ENCODE assay signal across 8 mouse cellular contexts in the genomic region with DNA sequence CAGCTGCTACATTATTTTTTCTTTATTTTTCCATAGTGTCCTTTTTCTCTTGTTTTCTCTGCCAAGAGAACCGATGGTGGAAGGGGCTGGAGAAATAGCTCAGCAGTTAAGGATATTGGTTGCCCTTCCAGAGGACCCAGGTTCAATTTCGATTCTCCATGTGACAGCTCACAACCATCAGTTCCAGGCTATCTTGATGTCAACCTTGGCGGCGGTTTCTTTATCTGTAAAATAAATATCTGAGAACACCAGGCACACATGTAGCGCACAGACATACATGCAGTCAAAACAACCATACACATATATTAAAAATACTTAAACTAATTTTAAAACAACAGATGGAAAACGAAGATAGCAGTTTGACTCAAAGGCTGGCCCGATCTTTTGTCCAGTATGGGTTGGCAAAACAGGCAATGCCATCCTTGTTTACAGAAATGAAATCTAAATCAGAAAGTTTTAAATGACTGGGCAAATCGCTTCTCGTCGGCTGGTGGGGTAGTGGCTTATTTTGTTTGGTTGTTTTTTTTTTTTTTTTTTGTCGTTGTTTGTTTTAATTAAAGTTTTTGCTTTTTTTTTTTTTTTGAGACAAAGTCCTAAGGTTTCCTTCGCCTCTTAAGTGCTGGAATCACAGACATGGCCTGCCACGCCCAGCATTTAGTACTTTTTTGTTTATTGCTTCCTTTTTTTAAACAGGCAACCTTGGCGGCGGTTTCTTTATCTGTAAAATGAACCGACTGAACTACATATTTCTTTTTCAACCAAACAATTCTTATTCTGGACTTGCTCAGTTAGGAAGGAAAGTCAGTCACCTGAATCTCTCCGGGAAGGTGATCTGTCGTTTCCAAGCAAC. TPM values are rescaled to one million over a fixed set of nuclear protein-coding genes. Genes with fewer than 3 reads are reported as not detected.
DNase-seq lines count a peak whose midpoint lies in the region; ATAC-seq and TF ChIP-seq lines count a peak whose summit lies in the region.

No protein-coding gene starts in this region.

- TF ChIP-seq CTCF in liver, adult 2 months (IDR thresholded peaks at IDR 0.05; ENCODE audit: low read depth, low read length), result no peak

- WGBS in liver, adult 2 months, result 45% methylated on average over 18 of the region's 18 CpGs
- WGBS in embryonic facial prominence, embryonic 15.5 days, result 38% methylated on average over 18 of the region's 18 CpGs
- WGBS in limb, embryonic 11.5 days, result 48% methylated on average over 18 of the region's 18 CpGs
- 46% methylated on average over 18 of the region's 18 CpGs for WGBS in neural tube, embryonic 14.5 days

- H3K27ac ChIP-seq in liver, adult 2 months (replicated peaks; ENCODE audit: insufficient read depth, low read depth, low read length), result no peak overlapping the region
- peak overlapping the region; percentile 92 for H3K27ac ChIP-seq in embryonic facial prominence, embryonic 15.5 days (replicated peaks)
- no peak overlapping the region for H3K27ac ChIP-seq in limb, embryonic 11.5 days (replicated peaks; ENCODE audit: low read depth, low read length)
- H3K27ac ChIP-seq in neural tube, embryonic 14.5 days (ENCODE audit: low read depth, low read length), result no peak overlapping the region

- ATAC-seq in embryonic facial prominence, embryonic 15.5 days (ENCODE audit: insufficient number of reproducible peaks, low FRiP score, low TSS enrichment, low read depth), result no peak
- ATAC-seq in limb, embryonic 11.5 days (ENCODE audit: insufficient number of reproducible peaks, low FRiP score, low TSS enrichment, low read depth), result no peak
- no peak for ATAC-seq in neural tube, embryonic 14.5 days (ENCODE audit: low read depth)

- H3K79me2 ChIP-seq in liver, adult 2 months (ENCODE audit: control insufficient read depth, insufficient read depth, low read length), result peaks cover 3% of the 10 kb centered on the region

- peak overlapping the region; percentile 67 for H3K4me3 ChIP-seq in liver, adult 2 months (ENCODE audit: insufficient read depth, low read depth, low read length)
- peak overlapping the region; percentile 70 for H3K4me3 ChIP-seq in embryonic facial prominence, embryonic 15.5 days (replicated peaks)
- H3K4me3 ChIP-seq in limb, embryonic 11.5 days (ENCODE audit: low read depth, low read length), result peak overlapping the region; percentile 95
- H3K4me3 ChIP-seq in neural tube, embryonic 14.5 days (ENCODE audit: low read depth, low read length), result peak overlapping the region; percentile 72

- H3K9me3 ChIP-seq in embryonic facial prominence, embryonic 15.5 days (replicated peaks), result no peaks in the 10 kb centered on the region
- no peaks in the 10 kb centered on the region for H3K9me3 ChIP-seq in limb, embryonic 11.5 days (ENCODE audit: control insufficient read depth, low read length)
- H3K9me3 ChIP-seq in neural tube, embryonic 14.5 days (ENCODE audit: control insufficient read depth, low read length), result no peaks in the 10 kb centered on the region

- DNase-seq in liver, adult 2 months (ENCODE audit: extremely low read depth, low read depth, low spot score), result no peak
- DNase-seq in liver, result no peak
- no peak for DNase-seq in limb, embryonic 11.5 days (ENCODE audit: low spot score)
- no peak for DNase-seq in right cerebral cortex, postnatal 25 days
- no peak for DNase-seq in gastrocnemius, postnatal 10 days
- DNase-seq in cerebellum, postnatal 4 days (ENCODE audit: low spot score in 2 of 2), result no peak

- peak overlapping the region; percentile 91 for H3K4me2 ChIP-seq in embryonic facial prominence, embryonic 15.5 days (replicated peaks)
- peak overlapping the region; percentile 84; the same call in 1 of the 2 replicates for H3K4me2 ChIP-seq in limb, embryonic 11.5 days (ENCODE audit: low read depth, severe bottlenecking)
- peak overlapping the region; percentile 95 for H3K4me2 ChIP-seq in neural tube, embryonic 14.5 days (ENCODE audit: low read depth, low read length)

- H3K4me1 ChIP-seq in liver, adult 2 months (ENCODE audit: control insufficient read depth, insufficient read depth, low read length), result peaks cover 9% of the 10 kb centered on the region
- H3K4me1 ChIP-seq in embryonic facial prominence, embryonic 15.5 days, result 0 out of 2 replicates have a peak, but pooled peaks cover 9% of the 10 kb centered on the region
- no peaks in the 10 kb centered on the region for H3K4me1 ChIP-seq in limb, embryonic 11.5 days (ENCODE audit: control insufficient read depth, insufficient read depth, low read length)
- H3K4me1 ChIP-seq in neural tube, embryonic 14.5 days (ENCODE audit: control insufficient read depth, insufficient read depth, low read length), result no peaks in the 10 kb centered on the region

- H3K9ac ChIP-seq in liver, adult 2 months (ENCODE audit: low read depth, low read length), result no peak overlapping the region
- peak overlapping the region; percentile 56; the same call in 1 of the 2 replicates for H3K9ac ChIP-seq in embryonic facial prominence, embryonic 15.5 days
- no peak overlapping the region for H3K9ac ChIP-seq in limb, embryonic 11.5 days (ENCODE audit: low read length)
- H3K9ac ChIP-seq in neural tube, embryonic 14.5 days (replicated peaks; ENCODE audit: low read depth, low read length), result no peak overlapping the region

- H3K36me3 ChIP-seq in liver, adult 2 months (ENCODE audit: control insufficient read depth, insufficient read depth, low read length), result peaks cover 3% of the 10 kb centered on the region; the same call in 1 of the 2 replicates
- peaks cover 6% of the 10 kb centered on the region; the same call in 1 of the 2 replicates for H3K36me3 ChIP-seq in embryonic facial prominence, embryonic 15.5 days
- no peaks in the 10 kb centered on the region for H3K36me3 ChIP-seq in limb, embryonic 11.5 days (ENCODE audit: control insufficient read depth, insufficient read depth, low read length)
- no peaks in the 10 kb centered on the region for H3K36me3 ChIP-seq in neural tube, embryonic 14.5 days (ENCODE audit: control insufficient read depth, insufficient read depth, low read length)

- TF ChIP-seq POLR2A in liver, adult 2 months (IDR thresholded peaks at IDR 0.05; ENCODE audit: extremely low read depth, insufficient read depth, low read length), result no peak

- H3K27me3 ChIP-seq in liver, adult 2 months (ENCODE audit: control insufficient read depth, insufficient read depth, low read length), result no peaks in the 10 kb centered on the region
- no peaks in the 10 kb centered on the region for H3K27me3 ChIP-seq in embryonic facial prominence, embryonic 15.5 days
- H3K27me3 ChIP-seq in limb, embryonic 11.5 days (ENCODE audit: control insufficient read depth, insufficient read depth, low read length), result no peaks in the 10 kb centered on the region
- H3K27me3 ChIP-seq in neural tube, embryonic 14.5 days (ENCODE audit: control insufficient read depth, insufficient read depth, low read length), result no peaks in the 10 kb centered on the region

RNA-seq across cellular contexts. Expression of a gene that starts 0.6 kb away (rescaled TPM):
- 31.3 and 33.7 TPM in 2 replicates for total RNA-seq in liver, adult 2 months (2014; rRNA removed)
- 19.1 and 20.0 TPM in 2 replicates for polyA plus RNA-seq in liver, adult 2 months (2012; rRNA removed)
- 9.2 and 10.1 TPM in 2 replicates for polyA plus RNA-seq in embryonic facial prominence, embryonic 15.5 days (2015; fragmentation: Nextera tagmentation; extraction: Ambion mirVana)
- polyA plus RNA-seq in limb, embryonic 11.5 days (2014; fragmentation: Nextera tagmentation; extraction: Ambion mirVana), result 10.3 and 12.9 TPM in 2 replicates
- polyA plus RNA-seq in neural tube, embryonic 14.5 days (2014; fragmentation: Nextera tagmentation; extraction: Ambion mirVana), result 7.1 and 7.3 TPM in 2 replicates
- total RNA-seq in gastrocnemius, postnatal 10 days (2021), result 10 to 100 TPM; 25.3 to 31.4 TPM

RNA-seq across cellular contexts. Expression of a gene that starts 19.1 kb away (rescaled TPM):
- total RNA-seq in liver, adult 2 months (2014; rRNA removed), result 12.3 and 14.9 TPM in 2 replicates
- polyA plus RNA-seq in liver, adult 2 months (2012; rRNA removed), result 7.6 and 9.7 TPM in 2 replicates
- 27.5 and 27.6 TPM in 2 replicates for polyA plus RNA-seq in embryonic facial prominence, embryonic 15.5 days (2015; fragmentation: Nextera tagmentation; extraction: Ambion mirVana)
- 20.9 and 26.1 TPM in 2 replicates for polyA plus RNA-seq in limb, embryonic 11.5 days (2014; fragmentation: Nextera tagmentation; extraction: Ambion mirVana)
- 11.0 and 15.9 TPM in 2 replicates for polyA plus RNA-seq in neural tube, embryonic 14.5 days (2014; fragmentation: Nextera tagmentation; extraction: Ambion mirVana)
- total RNA-seq in gastrocnemius, postnatal 10 days (2021), result 10 to 100 TPM; 26.5 to 33.3 TPM

RNA-seq across cellular contexts. Expression of a gene that starts 28.6 kb away (rescaled TPM):
- 17.1 and 24.0 TPM in 2 replicates for total RNA-seq in liver, adult 2 months (2014; rRNA removed)
- 15.9 and 18.3 TPM in 2 replicates for polyA plus RNA-seq in liver, adult 2 months (2012; rRNA removed)
- 59.9 and 64.3 TPM in 2 replicates for polyA plus RNA-seq in embryonic facial prominence, embryonic 15.5 days (2015; fragmentation: Nextera tagmentation; extraction: Ambion mirVana)
- polyA plus RNA-seq in limb, embryonic 11.5 days (2014; fragmentation: Nextera tagmentation; extraction: Ambion mirVana), result 75.3 and 82.5 TPM in 2 replicates
- 143 and 164 TPM in 2 replicates for polyA plus RNA-seq in neural tube, embryonic 14.5 days (2014; fragmentation: Nextera tagmentation; extraction: Ambion mirVana)
- total RNA-seq in gastrocnemius, postnatal 10 days (2021), result 10 to 100 TPM; 39.2 to 40.9 TPM

RNA-seq across cellular contexts. Expression of a gene that starts 57.4 kb away (rescaled TPM):
- total RNA-seq in liver, adult 2 months (2014; rRNA removed), result not detected in 2 replicates
- polyA plus RNA-seq in liver, adult 2 months (2012; rRNA removed), result not detected in 2 replicates
- 0.76 and 0.98 TPM in 2 replicates for polyA plus RNA-seq in embryonic facial prominence, embryonic 15.5 days (2015; fragmentation: Nextera tagmentation; extraction: Ambion mirVana)
- 0.14 and 0.39 TPM in 2 replicates for polyA plus RNA-seq in limb, embryonic 11.5 days (2014; fragmentation: Nextera tagmentation; extraction: Ambion mirVana)
- 3.3 and 9.8 TPM in 2 replicates for polyA plus RNA-seq in neural tube, embryonic 14.5 days (2014; fragmentation: Nextera tagmentation; extraction: Ambion mirVana)
- total RNA-seq in gastrocnemius, postnatal 10 days (2021), result not detected
